9 mouse cellular contexts compared by ENCODE assay signal in genomic region chr5:125002969-125003872, GRCm38 (mm10). TPM values are rescaled to one million over a fixed set of nuclear protein-coding genes. Genes with fewer than 3 reads are reported as not detected.
DNase-seq lines count a peak whose midpoint lies in the region; ATAC-seq lines count a peak whose summit lies in the region.
"Had no signal": no experiment of that assay in that cellular context is flagged by ENCODE, and none has a peak within 500 bp of the region (broad histone marks: within the 10 kb centered on the region; RNA-seq: fewer than 3 reads in every experiment).

Rflna (plus strand) TSS chr5:125003221.

- H3K4me1 ChIP-seq in forebrain, embryonic 16.5 days (replicated peaks; ENCODE audit: control insufficient read depth, insufficient read depth, low read length): peaks cover 22% of the 10 kb centered on the region

- H3K9ac ChIP-seq in forebrain, embryonic 16.5 days (replicated peaks; ENCODE audit: low read depth, low read length): peak within 1 kb of the TSS; percentile 43; the same call in 1 of the 2 replicates

- 4% methylated on average over 39 of the region's 41 CpGs for WGBS in forebrain, embryonic 16.5 days

- peaks cover 9% of the 10 kb centered on the region; the same call in 1 of the 2 replicates for H3K27me3 ChIP-seq in forebrain, embryonic 16.5 days (replicated peaks; ENCODE audit: control insufficient read depth, insufficient read depth, low read length)

- H3K27ac ChIP-seq in forebrain, embryonic 16.5 days (ENCODE audit: low read length): no peak within 1 kb of the TSS

- peak; percentile 33 for DNase-seq in urinary bladder, postnatal 25 days (ENCODE audit: low spot score)
- DNase-seq in urinary bladder, adult 18-20 months (ENCODE audit: low spot score in 2 of 2): no peak
- peak; percentile 81 for DNase-seq in kidney, postnatal 14 days
- peak; percentile 70 for DNase-seq in mesoderm, embryonic 11.5 days (ENCODE audit: low read depth, low spot score)
- no peak for DNase-seq in spleen, adult 18-20 months
- DNase-seq in layer of hippocampus, postnatal 14 days (ENCODE audit: low spot score in 2 of 2): no peak
- DNase-seq in layer of hippocampus, adult 9-10 months (ENCODE audit: low spot score): no peak

- H3K4me2 ChIP-seq in forebrain, embryonic 16.5 days (ENCODE audit: low read length): peak within 1 kb of the TSS; percentile 38; the same call in 1 of the 2 replicates

- ATAC-seq in forebrain, embryonic 16.5 days: peak; percentile 52

- H3K36me3 ChIP-seq in forebrain, embryonic 16.5 days (ENCODE audit: control insufficient read depth, insufficient read depth): no peaks in the 10 kb centered on the region

- peak within 1 kb of the TSS; percentile 26 for H3K4me3 ChIP-seq in forebrain, embryonic 16.5 days (replicated peaks; ENCODE audit: low read length)
- H3K4me3 ChIP-seq: megakaryocyte, embryonic 14.5 days had no signal

- H3K9me3 ChIP-seq in forebrain, embryonic 16.5 days (ENCODE audit: control insufficient read depth, low read length): no peaks in the 10 kb centered on the region

RNA-seq across cellular contexts. Expression of gene Rflna, which starts in this region (rescaled TPM):
- 3.7 and 4.0 TPM in 2 replicates for polyA plus RNA-seq in forebrain, embryonic 16.5 days (2015; fragmentation: Nextera tagmentation; extraction: Ambion mirVana)
- total RNA-seq in layer of hippocampus, postnatal 14 days (2021): 1 to 10 TPM in 1 of 2 experiments, under 1 TPM in 1; 0.97 to 1.6 TPM

Comparison
In these comparisons a context has a peak if more than half of its experiments do, and no peak if none do; other contexts are left out.
1. DNase-seq: peak in urinary bladder, postnatal 25 days (single experiment), kidney, postnatal 14 days (single experiment) and mesoderm, embryonic 11.5 days (single experiment); none in urinary bladder, adult 18-20 months (0 of 2), spleen, adult 18-20 months (0 of 2), layer of hippocampus, postnatal 14 days (0 of 2) and layer of hippocampus, adult 9-10 months (single experiment).